Mouse (Mus musculus) forebrain, embryonic 11.5 days (tissue): ENCODE measurements around the gene Sbk3. TPM values are rescaled to one million over a fixed set of nuclear protein-coding genes. Genes with fewer than 3 reads are reported as not detected.
A peak's percentile ranks its signal among the peaks of the same experiment; 100 is the strongest.
"Not testable (repeated sequence)": the region's sequence is repeated elsewhere in the genome, so short reads cannot be mapped to it uniquely, and the experiment has no call there.

Experiments used
- ATAC-seq: fragments of 200-750 bp; cut with Nextera tagmentation; replicated peaks from 2 replicates; pipeline ENCODE4 v1.8.0; 2017; ENCODE audit warnings: moderate TSS enrichment; ENCODE audit not compliant: low FRiP score
- DNase-seq: peaks from one replicate; pipeline ENCODE4 v3.0.0-alpha.2; 2017; ENCODE audit warnings: low spot score
- H3K27ac ChIP-seq: fragments of 300-500 bp; sonication (generic); 2 replicates; pipeline ENCODE4 v1.5.1; 2014; ENCODE audit warnings: low read depth, low read length
- H3K27me3 ChIP-seq: fragments of 300-500 bp; sonication (generic); 2 replicates; pipeline ENCODE4 v1.6.1; 2014; ENCODE audit warnings: mild to moderate bottlenecking, low read length, mixed read lengths; ENCODE audit not compliant: control insufficient read depth, insufficient read depth
- H3K36me3 ChIP-seq: fragments of 300-500 bp; sonication (generic); 2 replicates; pipeline ENCODE4 v1.6.1; 2014; ENCODE audit warnings: mild to moderate bottlenecking, low read length, moderate library complexity, mixed read lengths; ENCODE audit not compliant: control insufficient read depth, insufficient read depth
- H3K4me1 ChIP-seq: fragments of 300-500 bp; sonication (generic); replicated peaks from 2 replicates; pipeline ENCODE4 v1.6.1; 2014; ENCODE audit warnings: low read length, mixed read lengths; ENCODE audit not compliant: control insufficient read depth, insufficient read depth
- H3K4me2 ChIP-seq: fragments of 300-500 bp; sonication (generic); 2 replicates; pipeline ENCODE4 v1.6.1; 2014; ENCODE audit warnings: low read depth, mild to moderate bottlenecking, low read length, moderate library complexity, mixed read lengths; ENCODE audit not compliant: severe bottlenecking
- H3K4me3 ChIP-seq: fragments of 300-500 bp; sonication (generic); 2 replicates; pipeline ENCODE4 v1.5.1; 2014; ENCODE audit warnings: low read depth, low read length
- H3K9ac ChIP-seq: fragments of 300-500 bp; sonication (generic); 2 replicates; pipeline ENCODE4 v1.6.1; 2014; ENCODE audit warnings: low read length
- H3K9me3 ChIP-seq: fragments of 300-500 bp; sonication (generic); 2 replicates; pipeline ENCODE4 v1.6.1; 2016; ENCODE audit warnings: low read length, mixed read lengths; ENCODE audit not compliant: control insufficient read depth
- WGBS: fragments of 180-500 bp; shearing (Covaris S2); extraction: QIAGEN DNeasy Blood & Tissue Kit; methylation state at CpG from one replicate; pipeline ENCODE4 v1.1.7; 2014; 5-methylcytosine and 5-hydroxymethylcytosine counted together
- polyA plus RNA-seq: library from polyadenylated mRNA; unstranded; fragments of >200 nt; fragmentation: Nextera tagmentation; extraction: Ambion mirVana; gene quantifications from 2 replicates; pipeline ENCODE4 v1.2.1, GENCODE M21; 2014

Sbk3 gene
- polyA plus RNA-seq, result 0.12 TPM in 1 of 2 replicates, not detected in the other

DNA sequence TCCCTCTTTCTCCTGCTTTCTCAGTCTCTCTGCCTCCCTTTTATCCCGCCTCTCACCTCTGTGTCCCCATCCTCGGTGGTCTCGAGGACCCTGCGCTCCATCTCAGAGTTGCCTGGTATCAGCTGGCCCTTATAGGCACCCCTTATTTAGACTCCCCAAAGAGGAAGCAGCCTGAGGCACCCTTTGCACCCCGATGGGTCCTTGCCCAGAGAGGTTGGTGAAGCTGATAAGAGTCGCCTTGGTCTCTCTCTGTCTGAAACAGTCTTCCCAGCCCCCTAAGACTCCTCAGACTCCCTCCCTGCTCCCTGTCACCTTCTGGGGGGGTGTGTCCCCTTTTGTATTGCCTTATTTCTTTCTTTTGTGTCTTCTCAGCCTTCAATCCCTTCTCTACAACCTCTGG, at the start of gene Sbk3:
Gene Sbk3, minus strand, starts transcription at position 101 of the 400 bp plus-strand sequence.
- H3K9me3 ChIP-seq, result no peaks in the 10 kb centered on the region
- no peaks in the 10 kb centered on the region for H3K36me3 ChIP-seq
- no peak within 1 kb of the TSS for H3K4me3 ChIP-seq
- no peak within 1 kb of the TSS for H3K27ac ChIP-seq
- no peaks in the 10 kb centered on the region for H3K4me1 ChIP-seq
- peak; percentile 48 for DNase-seq
- no peaks in the 10 kb centered on the region for H3K27me3 ChIP-seq
- no peak for ATAC-seq
- WGBS, result 31% methylated on average over 6 of the region's 6 CpGs
- H3K4me2 ChIP-seq, result no peak within 1 kb of the TSS
- H3K9ac ChIP-seq, result peak within 1 kb of the TSS; percentile 2; the same call in 1 of the 2 replicates

DNA sequence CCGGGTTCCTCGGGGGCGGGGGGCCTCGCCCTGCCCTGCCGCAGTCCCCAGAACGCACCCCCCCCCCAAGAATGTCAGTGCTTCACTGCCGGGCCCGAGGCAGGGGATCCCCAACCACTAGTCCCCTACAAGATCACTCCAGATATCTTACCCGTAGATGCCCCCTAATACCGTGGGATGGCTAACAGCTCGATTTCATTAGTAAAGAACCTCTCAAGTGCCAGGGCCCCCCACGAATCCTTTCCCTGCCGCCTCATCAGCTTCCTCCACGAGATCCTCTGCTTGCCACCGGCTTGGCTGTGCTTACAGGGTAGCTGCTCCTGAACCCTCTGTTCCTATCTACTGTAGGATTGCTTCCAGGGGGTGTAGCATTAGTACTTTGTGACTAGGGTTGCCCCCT, 49.7 kb upstream of the Sbk3 start:
- H3K9me3 ChIP-seq, result no peaks in the 10 kb centered on the region
- peak overlapping the region; percentile 90 for H3K27ac ChIP-seq
- ATAC-seq (no peak; the same call in 1 of the 2 replicates), DNase-seq (no peak)
- H3K9ac ChIP-seq, result peak overlapping the region; percentile 95
- under 1% methylated on average over 9 of the region's 15 CpGs for WGBS
- H3K4me3 ChIP-seq, result peak overlapping the region; percentile 86
- H3K27me3 ChIP-seq, result no peaks in the 10 kb centered on the region
- H3K4me1 ChIP-seq, result peaks cover 3% of the 10 kb centered on the region; the same call in 1 of the 2 replicates
- no peaks in the 10 kb centered on the region; the same call in 1 of the 2 replicates for H3K36me3 ChIP-seq
- peak overlapping the region; percentile 68 for H3K4me2 ChIP-seq

DNA sequence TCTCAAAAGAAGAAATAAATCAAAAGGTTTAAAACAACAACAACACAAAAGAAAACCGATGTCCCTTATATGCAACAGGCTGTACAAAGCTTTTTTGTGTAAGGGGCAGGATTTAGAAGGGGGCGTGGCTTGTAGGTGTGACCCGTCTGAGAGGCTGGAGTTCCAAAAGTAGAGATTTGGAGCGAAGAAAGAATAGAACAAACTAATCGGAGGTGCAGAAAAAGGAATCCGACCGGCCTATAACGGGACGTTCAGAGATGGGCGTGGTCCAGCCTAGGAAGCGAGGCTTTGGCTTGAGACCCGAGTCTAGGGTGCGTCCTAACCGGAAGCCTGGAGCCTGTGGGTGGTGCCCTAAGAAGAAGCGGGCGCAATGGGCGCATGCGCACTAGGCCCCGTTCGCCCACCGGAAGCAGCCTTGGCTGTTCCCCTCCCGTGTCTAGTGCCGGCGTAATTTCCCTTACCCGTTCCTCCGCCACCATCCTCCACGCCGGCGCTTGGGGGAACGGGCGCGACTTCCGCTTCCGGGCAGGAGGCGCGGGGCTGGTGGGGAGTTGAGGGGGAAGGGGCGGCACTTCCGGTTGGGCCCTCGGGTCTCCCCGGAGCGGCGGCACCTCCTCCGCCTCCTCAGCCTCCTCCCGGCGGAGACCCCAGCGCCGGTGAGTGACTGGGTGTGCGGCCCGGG, 49.2 kb upstream of the Sbk3 start, which contains the start of the genes Zfp865 and Ccdc106:
Gene Zfp865, plus strand, starts transcription at position 377 of the 682 bp plus-strand sequence.
Gene Ccdc106, plus strand, starts transcription at position 554 of the 682 bp plus-strand sequence.
- H3K27ac ChIP-seq, result peak within 1 kb of the TSS; percentile 90
- peak within 1 kb of the TSS; percentile 86 for H3K4me3 ChIP-seq
- H3K4me1 ChIP-seq, result peaks cover 3% of the 10 kb centered on the region; the same call in 1 of the 2 replicates
- H3K9ac ChIP-seq, result peak within 1 kb of the TSS; percentile 95
- DNase-seq, result peak; percentile 99
- no peaks in the 10 kb centered on the region for H3K27me3 ChIP-seq
- H3K36me3 ChIP-seq, result no peaks in the 10 kb centered on the region; the same call in 1 of the 2 replicates
- ATAC-seq, result peak; percentile 89
- peak within 1 kb of the TSS; percentile 68 for H3K4me2 ChIP-seq
- WGBS, result under 1% methylated on average over 47 of the region's 49 CpGs
- no peaks in the 10 kb centered on the region for H3K9me3 ChIP-seq

DNA sequence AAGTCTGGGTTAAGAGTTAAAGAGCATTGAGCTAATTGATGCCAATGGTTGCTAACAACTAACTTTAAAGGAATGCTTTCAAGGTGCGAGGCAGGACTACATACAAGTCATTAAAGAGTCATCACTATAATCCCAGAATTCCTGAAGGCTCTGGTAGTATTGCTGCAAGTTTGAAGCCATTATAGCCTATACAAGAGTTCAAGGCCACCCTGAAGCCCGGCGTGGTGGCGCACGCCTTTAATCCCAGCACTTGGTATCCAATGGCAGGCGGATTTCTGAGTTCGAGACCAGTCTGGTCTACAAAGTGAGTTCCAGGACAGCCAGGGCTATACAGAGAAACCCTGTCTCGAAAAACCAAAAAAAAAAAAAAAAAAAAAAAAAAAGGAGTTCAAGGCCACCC, 48.6 kb upstream of the Sbk3 start:
- not testable (repeated sequence) for H3K9me3 ChIP-seq, ATAC-seq, DNase-seq, H3K27me3 ChIP-seq, H3K4me1 ChIP-seq, H3K36me3 ChIP-seq
- peak overlapping the region; percentile 95 for H3K9ac ChIP-seq
- 30% methylated on average over 8 of the region's 8 CpGs for WGBS
- peak overlapping the region; percentile 86 for H3K4me3 ChIP-seq
- H3K4me2 ChIP-seq, result peak overlapping the region; percentile 68
- peak overlapping the region; percentile 90 for H3K27ac ChIP-seq

DNA sequence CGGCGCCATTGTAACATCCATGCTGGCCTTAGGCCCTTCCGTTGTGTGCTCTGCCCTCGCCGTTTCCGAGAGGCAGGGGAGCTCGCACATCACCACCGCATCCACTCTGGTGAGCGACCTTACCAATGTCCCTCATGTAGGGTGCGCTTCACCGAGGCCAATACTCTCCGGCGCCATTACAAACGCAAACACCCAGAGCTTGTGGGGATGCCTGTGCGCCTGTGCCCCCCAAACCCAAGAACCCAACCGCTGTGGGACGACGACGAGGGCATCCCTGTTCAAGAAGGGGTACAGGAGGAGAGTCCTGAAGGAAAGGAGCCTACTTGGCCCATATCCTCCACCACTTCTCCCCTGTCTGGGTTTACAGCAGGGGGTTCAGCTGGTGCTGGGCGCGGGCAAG, 47.0 kb upstream of the Sbk3 start:
- DNase-seq (no peak), ATAC-seq (no peak)
- H3K27ac ChIP-seq, result no peak overlapping the region
- H3K4me2 ChIP-seq, result no peak overlapping the region
- H3K27me3 ChIP-seq, result no peaks in the 10 kb centered on the region
- peaks cover 6% of the 10 kb centered on the region for H3K4me1 ChIP-seq
- no peaks in the 10 kb centered on the region for H3K9me3 ChIP-seq
- no peaks in the 10 kb centered on the region; the same call in 1 of the 2 replicates for H3K36me3 ChIP-seq
- WGBS, result 94% methylated on average over 21 of the region's 21 CpGs
- H3K9ac ChIP-seq, result no peak overlapping the region
- H3K4me3 ChIP-seq, result no peak overlapping the region

DNA sequence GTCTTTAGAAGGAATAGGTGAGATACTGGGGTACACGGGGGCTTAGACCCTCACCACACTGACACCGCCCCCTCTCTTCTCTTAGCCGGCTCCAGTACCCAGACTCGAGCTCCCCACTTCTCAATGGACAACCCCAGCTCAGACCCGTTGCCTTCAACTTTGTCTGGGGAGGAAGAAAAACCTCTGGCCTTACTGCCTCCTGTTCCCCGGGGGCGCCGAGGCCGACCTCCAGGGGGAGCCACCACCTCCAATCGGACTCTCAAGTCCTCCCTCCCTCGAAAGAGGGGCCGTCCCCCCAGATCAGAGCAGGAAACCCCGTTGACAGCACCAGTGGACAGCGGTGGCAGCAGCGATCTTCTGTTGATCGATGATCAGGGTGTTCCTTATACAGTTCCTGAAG, 46.4 kb upstream of the Sbk3 start:
- H3K9ac ChIP-seq, result no peak overlapping the region
- H3K27ac ChIP-seq, result no peak overlapping the region
- ATAC-seq, result no peak
- peaks cover 3% of the 10 kb centered on the region; the same call in 1 of the 2 replicates for H3K36me3 ChIP-seq
- WGBS, result 91% methylated on average over 16 of the region's 16 CpGs
- no peak overlapping the region for H3K4me3 ChIP-seq
- no peak overlapping the region for H3K4me2 ChIP-seq
- H3K4me1 ChIP-seq, result peaks cover 6% of the 10 kb centered on the region
- no peak for DNase-seq
- no peaks in the 10 kb centered on the region for H3K27me3 ChIP-seq
- H3K9me3 ChIP-seq, result no peaks in the 10 kb centered on the region

DNA sequence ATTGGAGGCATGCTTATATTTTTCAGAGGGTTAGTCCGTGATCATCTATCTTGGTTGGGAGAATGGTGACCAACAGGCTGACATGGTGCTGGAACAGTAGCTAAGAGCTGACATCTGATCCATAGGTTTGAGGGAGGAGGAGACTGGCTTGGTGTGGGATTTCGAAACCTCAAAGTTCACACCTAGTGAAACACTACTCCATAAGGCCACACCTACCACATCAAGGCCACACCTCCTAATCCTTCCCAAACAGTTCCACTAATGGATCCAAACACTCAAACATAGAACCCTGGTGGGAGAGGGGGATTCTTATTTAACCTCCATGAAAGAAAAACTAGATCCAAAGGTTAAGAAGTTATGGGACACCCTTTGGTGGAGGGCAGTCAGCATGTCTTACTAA, 46.0 kb upstream of the Sbk3 start:
- Histone ChIP-seq H3K4me2 (no peak overlapping the region), H3K4me1 (peaks cover 6% of the 10 kb centered on the region), H3K36me3 (peaks cover 6% of the 10 kb centered on the region; the same call in 1 of the 2 replicates), H3K27ac (no peak overlapping the region), H3K27me3 (no peaks in the 10 kb centered on the region), H3K4me3 (no peak overlapping the region), H3K9ac (no peak overlapping the region), H3K9me3 (no peaks in the 10 kb centered on the region)
- no peak for DNase-seq
- ATAC-seq, result no peak
- WGBS, result 94% methylated on average over 2 of the region's 2 CpGs

DNA sequence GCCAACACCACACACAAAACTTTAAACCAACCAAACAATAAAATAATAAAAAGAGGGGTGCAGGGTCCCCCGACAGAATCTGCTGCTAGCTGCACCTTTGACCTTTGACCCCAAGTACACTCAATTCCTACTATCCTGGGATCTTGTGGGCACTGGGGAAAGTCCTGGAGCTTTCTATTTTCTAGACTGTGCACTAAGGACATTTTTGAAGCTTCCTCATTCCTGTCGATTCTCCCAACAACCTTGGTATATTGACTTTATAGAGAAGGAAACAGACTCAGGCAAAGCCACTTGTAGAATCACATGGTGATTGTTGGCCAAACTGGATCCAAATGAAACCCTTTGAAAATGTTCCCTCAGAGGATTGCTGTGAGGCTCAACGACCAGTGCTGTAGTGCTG, 45.1 kb upstream of the Sbk3 start:
- Histone ChIP-seq H3K4me2 (peak overlapping the region; percentile 63), H3K27me3 (no peaks in the 10 kb centered on the region), H3K9ac (peak overlapping the region; percentile 84), H3K27ac (peak overlapping the region; percentile 99), H3K4me3 (peak overlapping the region; percentile 60), H3K4me1 (peaks cover 4% of the 10 kb centered on the region), H3K36me3 (peaks cover 14% of the 10 kb centered on the region), H3K9me3 (no peaks in the 10 kb centered on the region)
- no peak for ATAC-seq
- DNase-seq, result no peak
- WGBS, result 72% methylated on average over 3 of the region's 3 CpGs
